ENCODE assay signal across 8 mouse cellular contexts in genomic region chr12:50549860-50550555, GRCm38 (mm10).
DNase-seq lines count a peak whose midpoint lies in the region; ATAC-seq and TF ChIP-seq lines count a peak whose summit lies in the region.

No protein-coding gene starts in this region.

- intact Hi-C loops in heart, adult 2 months (cut with DNase I), result loop anchor here (5.0 kb wide), 2 partner anchors 38 to 97 kb away; partner anchors contain the start of gene Prkd1

- H3K36me3 ChIP-seq in heart, adult 2 months (ENCODE audit: control insufficient read depth, insufficient read depth, low read length), result peaks cover 10% of the 10 kb centered on the region
- H3K36me3 ChIP-seq in heart, embryonic 12.5 days, result no peaks in the 10 kb centered on the region
- no peaks in the 10 kb centered on the region for H3K36me3 ChIP-seq in hindbrain, postnatal 0 days (ENCODE audit: insufficient read depth, low read length)
- H3K36me3 ChIP-seq in embryonic facial prominence, embryonic 10.5 days (replicated peaks), result no peaks in the 10 kb centered on the region

- H3K4me3 ChIP-seq in heart, adult 2 months, result 0 out of 2 replicates have a peak overlapping the region, but pooled peaks have one; percentile 6
- no peak overlapping the region for H3K4me3 ChIP-seq in heart, embryonic 12.5 days
- H3K4me3 ChIP-seq in hindbrain, postnatal 0 days (ENCODE audit: low read length), result no peak overlapping the region
- H3K4me3 ChIP-seq in embryonic facial prominence, embryonic 10.5 days, result no peak overlapping the region

- no peak for ATAC-seq in heart, embryonic 12.5 days (ENCODE audit: insufficient number of reproducible peaks, low FRiP score)
- peak; percentile 54; the same call in 1 of the 2 replicates for ATAC-seq in hindbrain, postnatal 0 days

- no peaks in the 10 kb centered on the region for H3K79me2 ChIP-seq in heart, adult 2 months (replicated peaks; ENCODE audit: control insufficient read depth, insufficient read depth, low read length)

- H3K27me3 ChIP-seq in heart, adult 2 months (ENCODE audit: control insufficient read depth, insufficient read depth, low read length), result no peaks in the 10 kb centered on the region
- H3K27me3 ChIP-seq in heart, embryonic 12.5 days (replicated peaks), result no peaks in the 10 kb centered on the region
- no peaks in the 10 kb centered on the region for H3K27me3 ChIP-seq in hindbrain, postnatal 0 days (ENCODE audit: insufficient read depth, low read length)
- H3K27me3 ChIP-seq in embryonic facial prominence, embryonic 10.5 days (replicated peaks; ENCODE audit: low read depth, poor library complexity, severe bottlenecking), result no peaks in the 10 kb centered on the region

- WGBS in heart, adult 2 months, result 52% methylated on average over 8 of the region's 8 CpGs
- 84% methylated on average over 8 of the region's 8 CpGs for WGBS in heart, embryonic 12.5 days
- 35% methylated on average over 8 of the region's 8 CpGs for WGBS in hindbrain, postnatal 0 days
- 85% methylated on average over 8 of the region's 8 CpGs for WGBS in embryonic facial prominence, embryonic 10.5 days

- peaks cover 5% of the 10 kb centered on the region for H3K4me1 ChIP-seq in heart, adult 2 months (ENCODE audit: control insufficient read depth, insufficient read depth, low read length)
- peaks cover 21% of the 10 kb centered on the region for H3K4me1 ChIP-seq in heart, embryonic 12.5 days (replicated peaks)
- H3K4me1 ChIP-seq in hindbrain, postnatal 0 days (ENCODE audit: insufficient read depth, low read length), result peaks cover 4% of the 10 kb centered on the region
- H3K4me1 ChIP-seq in embryonic facial prominence, embryonic 10.5 days, result peaks cover 15% of the 10 kb centered on the region

- 0 out of 2 replicates have a peak overlapping the region, but pooled peaks have one; percentile 29 for H3K9ac ChIP-seq in heart, adult 2 months (ENCODE audit: low read depth, low read length)
- no peak overlapping the region for H3K9ac ChIP-seq in heart, embryonic 12.5 days
- H3K9ac ChIP-seq in hindbrain, postnatal 0 days (replicated peaks; ENCODE audit: low read length), result no peak overlapping the region

- peak; percentile 52 to 72 for DNase-seq in heart, adult 2 months
- DNase-seq in adrenal gland, adult 18-20 months (ENCODE audit: low spot score in 2 of 2), result peak; percentile 23 to 38
- peak; percentile 78 for DNase-seq in fat pad, adult 2 months (ENCODE audit: extremely low read depth, low read depth, low spot score)
- peak; percentile 65 for DNase-seq in hindbrain, postnatal 0 days (ENCODE audit: low spot score)
- peak; percentile 86 for DNase-seq in right cerebral cortex, postnatal 10 days (ENCODE audit: low spot score in 2 of 2)
- DNase-seq in embryonic facial prominence, embryonic 10.5 days (ENCODE audit: low spot score), result no peak
- no peak for DNase-seq in kidney, postnatal 14 days

- no peak overlapping the region for H3K4me2 ChIP-seq in heart, embryonic 12.5 days
- H3K4me2 ChIP-seq in hindbrain, postnatal 0 days (ENCODE audit: low read depth, low read length), result peak overlapping the region; percentile 16; the same call in 1 of the 2 replicates

- TF ChIP-seq EP300 in heart, adult 2 months (IDR thresholded peaks at IDR 0.05; ENCODE audit: insufficient read depth, low read depth, low read length), result no peak

- H3K9me3 ChIP-seq in heart, embryonic 12.5 days (replicated peaks), result no peaks in the 10 kb centered on the region
- H3K9me3 ChIP-seq in hindbrain, postnatal 0 days (ENCODE audit: low read length), result no peaks in the 10 kb centered on the region
- H3K9me3 ChIP-seq in embryonic facial prominence, embryonic 10.5 days, result no peaks in the 10 kb centered on the region

- no peak for TF ChIP-seq POLR2A in heart, adult 2 months (IDR thresholded peaks at IDR 0.05; ENCODE audit: insufficient read depth, low read depth, low read length)

- H3K27ac ChIP-seq in heart, adult 2 months, result peak overlapping the region; percentile 49
- no peak overlapping the region for H3K27ac ChIP-seq in heart, embryonic 12.5 days (ENCODE audit: poor library complexity, severe bottlenecking)
- H3K27ac ChIP-seq in hindbrain, postnatal 0 days, result no peak overlapping the region; the same call in 1 of the 2 replicates
- no peak overlapping the region for H3K27ac ChIP-seq in embryonic facial prominence, embryonic 10.5 days (replicated peaks)

- no peak for TF ChIP-seq CTCF in heart, adult 2 months (IDR thresholded peaks at IDR 0.05)
- no peak for TF ChIP-seq CTCF in hindbrain, postnatal 0 days (IDR thresholded peaks at IDR 0.05; ENCODE audit: low read depth)

Comparison
In these comparisons a context has a peak if more than half of its experiments do, and no peak if none do; other contexts are left out.
1. DNase-seq: peak in heart, adult 2 months (2 of 2), adrenal gland, adult 18-20 months (2 of 2), fat pad, adult 2 months (single experiment), hindbrain, postnatal 0 days (single experiment) and right cerebral cortex, postnatal 10 days (2 of 2); none in embryonic facial prominence, embryonic 10.5 days (single experiment) and kidney, postnatal 14 days (single experiment).